Mouse (Mus musculus): ENCODE data around the gene Cyp3a41b.
"Not testable (repeated sequence)": the region's sequence is repeated elsewhere in the genome, so short reads cannot be mapped to it uniquely, and the experiment has no call there.

Cyp3a41b gene

GRCm38 (mm10) chr5:145584630-145585029 is at the start of gene Cyp3a41b:
TSS of gene Cyp3a41b (minus strand) at chr5:145584730.
- DNase-seq (ENCODE audit: extremely low read depth, low read depth, low spot score): not testable (repeated sequence)

DNA sequence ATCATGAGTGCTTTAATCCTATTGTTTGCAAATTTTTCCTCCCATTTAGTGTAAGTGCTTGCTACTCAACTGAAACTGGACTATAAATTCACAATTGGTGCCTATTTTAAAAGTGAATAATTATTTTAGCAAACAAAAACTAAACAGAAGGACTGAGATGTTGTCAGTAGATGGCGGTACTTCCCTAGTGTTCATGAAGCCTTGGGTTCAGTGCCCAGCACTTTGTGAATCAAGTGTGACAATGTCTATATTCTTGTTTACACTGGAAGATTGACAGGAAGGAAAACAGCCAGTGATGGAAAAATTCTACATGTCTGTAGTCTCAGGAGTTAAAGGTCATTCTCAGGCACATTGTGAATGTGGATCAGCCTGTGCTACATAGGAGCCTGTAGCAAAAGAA is 47.8 kb upstream of the Cyp3a41b start:
- not testable (repeated sequence) for DNase-seq (ENCODE audit: extremely low read depth, low read depth, low spot score)

- not testable (repeated sequence) for DNase-seq (ENCODE audit: extremely low read depth, low read depth, low spot score)
Measured at GRCm38 (mm10) chr5:145604891-145605290, 20.4 kb upstream of the Cyp3a41b start.

- not testable (repeated sequence) for DNase-seq (ENCODE audit: extremely low read depth, low read depth, low spot score)
Measured at GRCm38 (mm10) chr5:145597851-145598250, 13.3 kb upstream of the Cyp3a41b start.

GRCm38 (mm10) chr5:145577321-145577720 is 7.2 kb downstream of the Cyp3a41b start:
- not testable (repeated sequence) for DNase-seq (ENCODE audit: extremely low read depth, low read depth, low spot score)

- not testable (repeated sequence) for DNase-seq (ENCODE audit: extremely low read depth, low read depth, low spot score)
Measured at GRCm38 (mm10) chr5:145575660-145576059, 8.9 kb downstream of the Cyp3a41b start.

DNA sequence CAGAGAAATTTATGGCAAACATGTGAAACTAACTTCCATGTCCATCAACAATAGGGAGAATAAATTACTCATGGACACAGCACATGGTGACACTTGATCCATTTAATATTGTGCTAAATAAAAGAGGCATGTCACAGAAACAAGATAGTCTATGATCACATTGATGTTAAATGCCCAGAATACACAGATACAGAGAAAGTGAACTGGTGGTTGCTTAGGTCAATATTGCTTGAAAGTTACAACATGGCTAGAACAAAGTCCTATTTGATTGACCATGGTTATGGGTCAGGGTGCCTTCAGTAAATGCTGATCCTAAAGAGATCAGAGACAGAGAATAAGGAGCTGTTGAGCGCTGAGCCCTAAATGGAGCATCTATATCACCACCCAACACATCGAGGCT is 12.6 kb downstream of the Cyp3a41b start:
- not testable (repeated sequence) for DNase-seq (ENCODE audit: extremely low read depth, low read depth, low spot score)
